8 mouse cellular contexts compared by ENCODE assay signal in the genomic region with DNA sequence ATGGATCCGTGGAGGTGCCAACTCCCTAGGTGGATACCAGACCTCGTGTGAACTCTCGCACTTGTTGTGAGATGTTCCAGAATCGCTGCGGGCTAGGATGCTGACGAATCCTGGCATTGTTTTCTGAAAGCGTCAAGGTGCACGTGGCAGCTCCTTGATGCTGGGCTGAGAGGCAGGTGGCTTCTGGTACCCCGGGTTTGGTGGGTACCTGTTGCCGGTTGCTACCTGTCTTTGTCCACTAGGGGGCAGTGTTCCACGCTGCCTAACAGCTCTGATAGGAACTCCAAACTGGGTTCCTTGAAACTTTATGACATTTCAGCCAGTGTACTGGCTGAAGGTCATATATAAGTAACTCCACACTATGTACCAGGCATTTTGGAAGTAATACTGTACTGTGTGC. TPM values are rescaled to one million over a fixed set of nuclear protein-coding genes. Genes with fewer than 3 reads are reported as not detected.
DNase-seq lines count a peak whose midpoint lies in the region; ATAC-seq and TF ChIP-seq lines count a peak whose summit lies in the region.

No protein-coding gene starts in this region.

- peak; percentile 89 for TF ChIP-seq CTCF in stomach, postnatal 0 days (IDR thresholded peaks at IDR 0.05; ENCODE audit: low read depth)

- TF ChIP-seq EP300 in stomach, postnatal 0 days (optimal IDR thresholded peaks at IDR 0.05): no peak

- peak overlapping the region; percentile 38 for H3K4me3 ChIP-seq in megakaryocyte, embryonic 14.5 days (replicated peaks)
- no peak overlapping the region for H3K4me3 ChIP-seq in stomach, postnatal 0 days (ENCODE audit: low read depth, low read length)

- no peak overlapping the region for H3K4me2 ChIP-seq in stomach, postnatal 0 days (replicated peaks; ENCODE audit: low read depth)

- WGBS in stomach, postnatal 0 days: 28% methylated on average over 11 of the region's 11 CpGs

- peaks cover 90% of the 10 kb centered on the region for H3K36me3 ChIP-seq in megakaryocyte, embryonic 14.5 days (replicated peaks; ENCODE audit: low read length)
- H3K36me3 ChIP-seq in stomach, postnatal 0 days (ENCODE audit: control insufficient read depth, insufficient read depth, low read length): no peaks in the 10 kb centered on the region; the same call in 1 of the 2 replicates

- H3K9me3 ChIP-seq in megakaryocyte, embryonic 14.5 days: peaks cover 78% of the 10 kb centered on the region
- no peaks in the 10 kb centered on the region for H3K9me3 ChIP-seq in stomach, postnatal 0 days (ENCODE audit: control insufficient read depth, low read length)

- ATAC-seq in erythroid progenitor cell, adult 5-6 weeks (replicated peaks; ENCODE audit: low FRiP score, poor library complexity, severe bottlenecking): peak; percentile 60
- ATAC-seq in stomach, postnatal 0 days (ENCODE audit: low FRiP score, low TSS enrichment): peak; percentile 16; the same call in 1 of the 2 replicates

- 0 out of 2 replicates have a peak overlapping the region, but pooled peaks have one; percentile 18 for H3K27ac ChIP-seq in stomach, postnatal 0 days (replicated peaks)

- H3K27me3 ChIP-seq in megakaryocyte, embryonic 14.5 days (replicated peaks): no peaks in the 10 kb centered on the region
- no peaks in the 10 kb centered on the region for H3K27me3 ChIP-seq in stomach, postnatal 0 days (ENCODE audit: control insufficient read depth, insufficient read depth, low read length)

- peak; percentile 52 for DNase-seq in gastrocnemius, postnatal 10 days
- DNase-seq in gastrocnemius, adult 8-10 months (ENCODE audit: low spot score in 2 of 2): no peak
- peak; percentile 68 to 70 for DNase-seq in B cell, adult 2 months
- DNase-seq in adrenal gland, postnatal 36 days: peak; percentile 28 to 54
- peak; percentile 35 to 43 for DNase-seq in layer of hippocampus, postnatal 14 days (ENCODE audit: low spot score in 2 of 2)
- DNase-seq in stomach, postnatal 0 days (ENCODE audit: low spot score): peak; percentile 54

- H3K4me1 ChIP-seq in megakaryocyte, embryonic 14.5 days: no peaks in the 10 kb centered on the region
- no peaks in the 10 kb centered on the region for H3K4me1 ChIP-seq in stomach, postnatal 0 days (replicated peaks; ENCODE audit: control insufficient read depth, insufficient read depth)

- no peak overlapping the region for H3K9ac ChIP-seq in stomach, postnatal 0 days (ENCODE audit: low read length)

RNA-seq across cellular contexts. Expression of gene Tmppe, which starts 14.8 kb away (rescaled TPM):
- total RNA-seq in gastrocnemius, postnatal 10 days (2021): 1 to 10 TPM; 3.0 to 4.2 TPM
- 1 to 10 TPM; 1.1 to 1.7 (median 1.4) TPM for total RNA-seq in gastrocnemius, adult 8-10 months (2022)
- 1 to 10 TPM; 6.3 to 7.0 TPM for total RNA-seq in adrenal gland, postnatal 36 days (2021)
- total RNA-seq in erythroid progenitor cell, adult 5-6 weeks (2015; ENCODE audit: low replicate concordance): not detected in 2 replicates
- 2.3 TPM in 2 replicates for total RNA-seq in erythroid progenitor cell, adult 5-6 weeks (2017; ENCODE audit: low replicate concordance)
- total RNA-seq in layer of hippocampus, postnatal 14 days (2021): 1 to 10 TPM; 8.9 to 9.4 TPM
- polyA plus RNA-seq in megakaryocyte, embryonic 14.5 days (2012; ENCODE audit: insufficient read depth, low replicate concordance): 1.2 and 2.1 TPM in 2 replicates
- 5.7 and 5.8 TPM in 2 replicates for polyA plus RNA-seq in stomach, postnatal 0 days (2015; fragmentation: Nextera tagmentation; extraction: Ambion mirVana)

RNA-seq across cellular contexts. Expression of gene Glb1, which starts 14.8 kb away (rescaled TPM):
- total RNA-seq in gastrocnemius, postnatal 10 days (2021): 10 to 100 TPM; 13.2 to 18.9 TPM
- 1 to 10 TPM; 2.7 to 3.4 (median 3.0) TPM for total RNA-seq in gastrocnemius, adult 8-10 months (2022)
- 10 to 100 TPM; 29.1 to 32.1 TPM for total RNA-seq in adrenal gland, postnatal 36 days (2021)
- 7.6 and 8.8 TPM in 2 replicates for total RNA-seq in erythroid progenitor cell, adult 5-6 weeks (2015; ENCODE audit: low replicate concordance)
- 2.3 and 3.3 TPM in 2 replicates for total RNA-seq in erythroid progenitor cell, adult 5-6 weeks (2017; ENCODE audit: low replicate concordance)
- 10 to 100 TPM; 25.2 to 27.6 TPM for total RNA-seq in layer of hippocampus, postnatal 14 days (2021)
- polyA plus RNA-seq in megakaryocyte, embryonic 14.5 days (2012; ENCODE audit: insufficient read depth, low replicate concordance): 12.5 and 16.4 TPM in 2 replicates
- polyA plus RNA-seq in stomach, postnatal 0 days (2015; fragmentation: Nextera tagmentation; extraction: Ambion mirVana): 27.1 and 28.2 TPM in 2 replicates

RNA-seq across cellular contexts. Expression of gene Crtap, which starts 25.2 kb away (rescaled TPM):
- total RNA-seq in gastrocnemius, postnatal 10 days (2021): 10 to 100 TPM; 68.2 to 81.9 TPM
- total RNA-seq in gastrocnemius, adult 8-10 months (2022): 1 to 10 TPM; 5.1 to 8.9 (median 6.4) TPM
- 100 to 1,000 TPM; 111 to 112 TPM for total RNA-seq in adrenal gland, postnatal 36 days (2021)
- total RNA-seq in erythroid progenitor cell, adult 5-6 weeks (2015; ENCODE audit: low replicate concordance): 10.1 and 12.6 TPM in 2 replicates
- total RNA-seq in erythroid progenitor cell, adult 5-6 weeks (2017; ENCODE audit: low replicate concordance): 1.7 and 3.5 TPM in 2 replicates
- 10 to 100 TPM in 1 of 2 experiments, 1 to 10 TPM in 1; 7.9 to 10.3 TPM for total RNA-seq in layer of hippocampus, postnatal 14 days (2021)
- 20.4 and 57.9 TPM in 2 replicates for polyA plus RNA-seq in megakaryocyte, embryonic 14.5 days (2012; ENCODE audit: insufficient read depth, low replicate concordance)
- polyA plus RNA-seq in stomach, postnatal 0 days (2015; fragmentation: Nextera tagmentation; extraction: Ambion mirVana): 76.3 and 85.5 TPM in 2 replicates

Comparison
In these comparisons a context has a peak if more than half of its experiments do, and no peak if none do; other contexts are left out.
1. DNase-seq: peak in gastrocnemius, postnatal 10 days (single experiment), B cell, adult 2 months (2 of 2), adrenal gland, postnatal 36 days (2 of 2), layer of hippocampus, postnatal 14 days (2 of 2) and stomach, postnatal 0 days (single experiment); none in gastrocnemius, adult 8-10 months (0 of 2).
2. RNA of gene Crtap, which starts 25.2 kb away (total RNA-seq): 111 to 112 TPM in adrenal gland, postnatal 36 days and 68.2 to 81.9 TPM in gastrocnemius, postnatal 10 days; 7.9 to 10.3 TPM in layer of hippocampus, postnatal 14 days, 1.7 to 12.6 TPM in erythroid progenitor cell, adult 5-6 weeks and 5.1 to 8.9 TPM in gastrocnemius, adult 8-10 months; every median in the first group is over 4 times any median in the second.